In the genomic region with DNA sequence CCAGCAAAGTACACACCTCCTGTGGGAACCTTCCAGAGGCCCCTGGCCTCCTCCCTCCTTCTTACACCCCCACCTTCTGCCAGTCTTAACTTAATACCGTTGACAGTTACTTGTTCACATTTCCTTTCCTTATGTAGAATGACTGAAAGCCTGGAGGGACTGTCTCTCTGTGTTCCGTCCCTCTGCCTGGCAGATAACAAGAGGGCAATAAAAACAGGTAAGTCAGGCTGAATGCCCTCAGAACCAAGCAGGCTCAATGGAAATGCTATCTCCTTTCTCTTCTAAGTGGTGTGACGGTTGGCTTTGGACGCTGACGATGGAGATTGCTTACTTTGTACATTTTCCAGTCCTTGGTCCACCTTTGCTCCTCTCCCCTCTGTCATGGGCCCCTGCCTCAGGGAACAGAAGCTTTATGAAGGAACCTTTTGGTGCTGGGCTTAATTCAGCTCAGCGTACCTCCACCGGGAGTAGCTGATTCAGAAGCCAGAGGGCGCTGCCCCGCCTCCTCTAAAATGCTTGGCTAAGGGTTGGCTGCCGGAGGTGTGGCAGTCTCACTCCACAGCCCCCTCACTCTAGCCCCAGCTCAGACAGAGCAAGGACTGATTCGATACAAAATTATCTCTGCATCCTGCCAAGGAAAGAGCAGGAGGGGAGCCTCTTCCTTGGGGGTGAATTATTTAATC, we compare ENCODE assay signal across 8 mouse cellular contexts.
A peak's percentile ranks its signal among the peaks of the same experiment; 100 is the strongest.
DNase-seq lines count a peak whose midpoint lies in the region; ATAC-seq and TF ChIP-seq lines count a peak whose summit lies in the region.

No protein-coding gene starts in this region.

- H3K9ac ChIP-seq in kidney, embryonic 16.5 days (replicated peaks; ENCODE audit: low read length): 0 out of 2 replicates have a peak overlapping the region, but pooled peaks have one; percentile 1
- H3K9ac ChIP-seq in lung, embryonic 14.5 days: no peak overlapping the region

- no peaks in the 10 kb centered on the region for H3K9me3 ChIP-seq in kidney, embryonic 16.5 days (ENCODE audit: low read length)
- H3K9me3 ChIP-seq in lung, embryonic 14.5 days (ENCODE audit: low read depth, low read length): no peaks in the 10 kb centered on the region

- H3K4me1 ChIP-seq in kidney, embryonic 16.5 days (ENCODE audit: insufficient read depth, low read length): 0 out of 2 replicates have a peak, but pooled peaks cover 4% of the 10 kb centered on the region
- no peaks in the 10 kb centered on the region for H3K4me1 ChIP-seq in lung, embryonic 14.5 days (ENCODE audit: insufficient read depth)

- H3K4me3 ChIP-seq in kidney, embryonic 16.5 days (ENCODE audit: low read length): no peak overlapping the region
- H3K4me3 ChIP-seq in lung, embryonic 14.5 days (ENCODE audit: low read depth, low read length): no peak overlapping the region

- H3K27me3 ChIP-seq in kidney, embryonic 16.5 days (ENCODE audit: insufficient read depth, low read length): no peaks in the 10 kb centered on the region
- H3K27me3 ChIP-seq in lung, embryonic 14.5 days (ENCODE audit: insufficient read depth, low read length): no peaks in the 10 kb centered on the region

- H3K4me2 ChIP-seq in kidney, embryonic 16.5 days (replicated peaks; ENCODE audit: low read depth, low read length): 0 out of 2 replicates have a peak overlapping the region, but pooled peaks have one; percentile 31
- H3K4me2 ChIP-seq in lung, embryonic 14.5 days: no peak overlapping the region

- TF ChIP-seq CTCF in lung, embryonic 14.5 days (IDR thresholded peaks at IDR 0.05; ENCODE audit: low read depth): peak; percentile 65

- peak; percentile 13 for DNase-seq in cerebellum, adult 8-10 months
- DNase-seq in cerebellum, adult 9-10 months: no peak
- DNase-seq in cerebellum, postnatal 10 days: peak; percentile 84 to 85
- peak; percentile 13 to 57 for DNase-seq in frontal cortex, postnatal 10 days (ENCODE audit: low spot score in 2 of 2)
- peak; percentile 75 for DNase-seq in lung, embryonic 14.5 days
- peak; percentile 79 for DNase-seq in ovary, postnatal 36 days (ENCODE audit: low spot score)
- DNase-seq in spleen, postnatal 4 days (ENCODE audit: low spot score in 2 of 2): no peak

- no peak overlapping the region for H3K27ac ChIP-seq in kidney, embryonic 16.5 days (ENCODE audit: low read length)
- H3K27ac ChIP-seq in lung, embryonic 14.5 days (ENCODE audit: low read depth): no peak overlapping the region

- peak; percentile 79 for ATAC-seq in kidney, embryonic 16.5 days (ENCODE audit: low FRiP score, low TSS enrichment)
- peak; percentile 76; the same call in 1 of the 2 replicates for ATAC-seq in lung, embryonic 14.5 days (ENCODE audit: insufficient read depth)

- no peaks in the 10 kb centered on the region for H3K36me3 ChIP-seq in kidney, embryonic 16.5 days (ENCODE audit: insufficient read depth, low read length)
- H3K36me3 ChIP-seq in lung, embryonic 14.5 days (ENCODE audit: insufficient read depth): no peaks in the 10 kb centered on the region

- WGBS in kidney, embryonic 16.5 days: 12% methylated on average over 11 of the region's 11 CpGs
- 18% methylated on average over 11 of the region's 11 CpGs for WGBS in lung, embryonic 14.5 days

Comparison
In these comparisons a context has a peak if more than half of its experiments do, and no peak if none do; other contexts are left out.
1. DNase-seq: peak in cerebellum, adult 8-10 months (single experiment), cerebellum, postnatal 10 days (2 of 2), frontal cortex, postnatal 10 days (2 of 2), lung, embryonic 14.5 days (single experiment) and ovary, postnatal 36 days (single experiment); none in cerebellum, adult 9-10 months (single experiment) and spleen, postnatal 4 days (0 of 2).